Mouse (Mus musculus): ENCODE results near the gene Ppp6r1. TPM values are rescaled to one million over a fixed set of nuclear protein-coding genes. Genes with fewer than 3 reads are reported as not detected.

The Ppp6r1 gene
- polyA plus RNA-seq, 1 experiment from 2014 or later = 12.4 TPM

- H3K27ac ChIP-seq = no peak overlapping the region
- H3K27me3 ChIP-seq = no peaks in the 10 kb centered on the region
- H3K4me2 ChIP-seq = no peak overlapping the region
- no peak overlapping the region for H3K4me3 ChIP-seq
- H3K9me3 ChIP-seq = no peaks in the 10 kb centered on the region
- peaks cover 78% of the 10 kb centered on the region for H3K36me3 ChIP-seq
- no peaks in the 10 kb centered on the region for H3K4me1 ChIP-seq (replicated peaks)
- ATAC-seq (ENCODE audit: low FRiP score) = no peak
- no peak overlapping the region for H3K9ac ChIP-seq
- WGBS = 94% methylated on average over 12 of the region's 12 CpGs
Measured at GRCm38 (mm10) chr7:4674114-4674731, 15.4 kb upstream of the Ppp6r1 start.

DNA sequence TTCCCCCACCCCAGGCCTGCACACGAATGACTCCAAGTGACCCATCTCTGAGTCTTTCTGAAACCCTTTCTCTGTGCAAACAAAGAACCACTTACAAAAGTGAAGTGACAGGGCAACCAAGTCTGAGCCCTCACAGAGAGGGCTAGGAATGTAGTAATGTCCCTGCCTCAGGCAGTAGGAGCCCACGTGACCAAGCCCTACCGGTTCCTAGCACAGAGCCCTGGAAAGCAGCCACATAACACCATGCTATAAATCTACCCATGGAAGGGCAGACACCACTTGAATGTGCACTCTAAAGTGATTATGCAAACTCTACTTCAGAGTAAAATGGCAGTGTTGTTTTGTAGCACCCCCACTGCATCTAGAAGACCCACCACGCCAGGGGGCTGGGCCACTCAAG is 13.1 kb upstream of the Ppp6r1 start:
- peaks cover 83% of the 10 kb centered on the region for H3K36me3 ChIP-seq
- 68% methylated on average over 4 of the region's 4 CpGs for WGBS
- ATAC-seq (ENCODE audit: low FRiP score) = peak; percentile 54; the same call in 1 of the 2 replicates
- no peak overlapping the region for H3K4me2 ChIP-seq
- H3K4me3 ChIP-seq = no peak overlapping the region
- H3K9ac ChIP-seq = no peak overlapping the region
- H3K4me1 ChIP-seq (replicated peaks) = no peaks in the 10 kb centered on the region
- no peaks in the 10 kb centered on the region for H3K9me3 ChIP-seq
- H3K27me3 ChIP-seq = no peaks in the 10 kb centered on the region
- no peak overlapping the region for H3K27ac ChIP-seq

DNA sequence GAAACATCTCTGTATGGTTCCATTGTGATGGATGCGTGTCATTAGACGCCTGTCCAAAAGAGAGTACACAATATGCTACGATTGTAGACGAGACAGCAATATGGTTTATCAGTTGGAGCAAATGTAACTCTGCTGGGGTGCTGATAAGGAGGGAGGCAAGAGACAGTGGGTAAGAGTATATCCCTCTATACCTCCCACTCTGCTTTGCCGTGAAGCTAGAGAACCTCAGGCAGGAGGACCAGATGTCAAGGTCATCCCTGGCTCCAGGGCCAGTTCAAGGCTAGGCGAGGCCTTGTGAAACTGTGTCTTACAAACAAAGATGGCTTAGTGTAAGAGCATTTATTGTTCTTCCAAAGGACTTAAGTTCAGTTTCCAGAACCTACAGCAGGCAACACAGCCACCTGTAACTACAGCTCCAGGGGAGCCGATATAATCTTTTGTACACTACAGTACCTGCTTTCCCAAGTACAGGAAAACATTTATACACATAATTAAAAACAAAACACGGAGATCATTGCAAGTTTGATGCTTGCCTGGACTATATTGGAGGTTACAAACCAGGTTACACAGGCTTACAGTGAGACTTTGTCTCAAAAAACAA is 11.9 kb upstream of the Ppp6r1 start:
- no peak overlapping the region for H3K9ac ChIP-seq
- H3K9me3 ChIP-seq = no peaks in the 10 kb centered on the region
- ATAC-seq (ENCODE audit: low FRiP score) = no peak
- H3K27ac ChIP-seq = no peak overlapping the region
- WGBS = 89% methylated on average over 8 of the region's 8 CpGs
- H3K36me3 ChIP-seq = peaks cover 88% of the 10 kb centered on the region
- no peaks in the 10 kb centered on the region for H3K4me1 ChIP-seq (replicated peaks)
- H3K27me3 ChIP-seq = no peaks in the 10 kb centered on the region
- H3K4me3 ChIP-seq = no peak overlapping the region
- H3K4me2 ChIP-seq = no peak overlapping the region

DNA sequence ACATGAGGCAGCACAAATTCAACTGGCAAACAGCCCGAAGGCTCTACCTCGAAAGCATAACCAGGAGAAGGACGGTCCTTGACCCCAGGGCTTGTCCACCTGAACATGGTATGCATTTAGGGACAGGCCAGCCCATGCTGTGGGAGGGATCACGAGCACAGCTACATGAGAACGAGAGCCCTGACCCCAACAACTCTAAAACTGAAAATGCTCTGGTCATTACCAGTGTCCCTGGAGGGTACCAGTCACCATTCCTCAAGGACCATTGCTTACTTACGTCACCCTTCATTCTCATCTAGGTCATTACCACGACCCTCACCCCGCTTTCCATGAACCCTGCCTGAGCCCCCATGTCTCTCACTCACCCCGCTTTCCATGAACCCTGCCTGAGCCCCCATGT is 10.3 kb upstream of the Ppp6r1 start:
- Histone ChIP-seq H3K4me1 (replicated peaks) (no peaks in the 10 kb centered on the region), H3K27ac (no peak overlapping the region), H3K4me3 (no peak overlapping the region), H3K27me3 (no peaks in the 10 kb centered on the region), H3K9ac (no peak overlapping the region), H3K9me3 (no peaks in the 10 kb centered on the region), H3K4me2 (no peak overlapping the region), H3K36me3 (peaks cover 88% of the 10 kb centered on the region)
- no peak for ATAC-seq (ENCODE audit: low FRiP score)
- 95% methylated on average over 9 of the region's 9 CpGs for WGBS

DNA sequence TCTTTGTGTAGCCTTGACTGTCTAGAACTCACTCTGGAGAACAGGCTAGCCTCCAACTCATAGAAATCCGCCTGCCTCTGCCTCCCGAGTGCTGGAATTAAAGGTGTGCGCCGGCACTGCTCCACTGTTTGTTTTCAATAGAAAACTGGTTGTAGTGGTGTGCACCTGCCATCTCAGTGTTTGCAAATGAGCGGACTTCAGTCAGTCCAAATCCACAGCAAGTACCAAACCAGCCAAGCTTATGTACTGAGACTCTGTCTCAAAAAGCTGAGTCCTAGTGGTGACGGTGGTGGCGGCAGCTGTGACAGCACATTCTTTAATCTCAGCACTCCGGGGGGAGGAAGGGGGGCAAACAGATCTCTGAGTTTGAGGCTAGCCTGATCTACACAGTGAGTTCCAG is 9.7 kb upstream of the Ppp6r1 start:
- H3K36me3 ChIP-seq = peaks cover 87% of the 10 kb centered on the region
- WGBS = 92% methylated on average over 8 of the region's 8 CpGs
- ATAC-seq (ENCODE audit: low FRiP score) = no peak

DNA sequence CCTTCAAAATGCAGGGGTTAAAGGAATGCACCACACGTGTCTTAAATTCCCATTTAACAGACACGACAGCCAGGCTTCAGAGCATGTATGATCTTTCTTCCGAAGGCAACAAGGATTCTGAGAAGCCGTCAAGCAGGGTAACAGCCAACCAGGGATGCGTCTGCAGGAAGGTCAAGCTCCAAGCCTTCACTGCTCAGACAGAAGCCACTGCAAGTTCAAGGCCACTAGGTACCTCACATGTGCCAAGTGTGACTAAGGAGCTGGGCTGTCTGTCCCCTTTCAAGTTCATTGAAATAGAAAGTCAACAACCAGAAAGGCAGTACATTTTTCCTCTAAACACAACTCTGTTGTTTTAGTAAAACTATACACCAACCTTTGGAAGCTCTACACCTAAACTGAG is 8.1 kb upstream of the Ppp6r1 start:
- H3K9me3 ChIP-seq = no peaks in the 10 kb centered on the region
- no peak for ATAC-seq (ENCODE audit: low FRiP score)
- no peak overlapping the region for H3K4me2 ChIP-seq
- H3K4me3 ChIP-seq = no peak overlapping the region
- peaks cover 88% of the 10 kb centered on the region for H3K36me3 ChIP-seq
- H3K9ac ChIP-seq = no peak overlapping the region
- no peak overlapping the region for H3K27ac ChIP-seq
- WGBS = 94% methylated on average over 5 of the region's 5 CpGs
- no peaks in the 10 kb centered on the region for H3K4me1 ChIP-seq (replicated peaks)
- no peaks in the 10 kb centered on the region for H3K27me3 ChIP-seq

More for the DNA sequence above, 9.7 kb upstream of the Ppp6r1 start:
- Histone ChIP-seq H3K9ac (no peak overlapping the region), H3K27me3 (no peaks in the 10 kb centered on the region), H3K9me3 (no peaks in the 10 kb centered on the region), H3K4me3 (no peak overlapping the region), H3K27ac (no peak overlapping the region), H3K4me2 (no peak overlapping the region), H3K4me1 (replicated peaks) (no peaks in the 10 kb centered on the region)

DNA sequence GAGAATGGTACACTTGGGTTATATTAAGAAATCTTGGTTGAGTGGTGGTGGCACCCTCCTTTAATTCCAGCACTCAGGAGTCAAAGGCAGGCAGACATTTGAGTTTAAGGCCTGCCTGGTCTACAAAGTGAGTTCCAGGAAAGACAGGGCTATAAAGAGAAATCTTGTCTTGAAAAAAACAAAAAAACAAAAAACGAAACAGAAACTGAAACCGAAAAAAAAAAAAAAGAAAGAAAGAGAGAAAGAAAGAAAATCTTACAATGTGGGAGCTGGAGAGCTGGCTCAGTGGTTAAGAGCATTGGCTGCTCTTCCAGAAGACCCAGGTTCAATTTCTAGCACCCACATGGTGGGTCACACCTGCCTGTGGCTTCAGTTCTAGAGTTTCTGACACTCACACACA is 4.9 kb upstream of the Ppp6r1 start:
- peaks cover 63% of the 10 kb centered on the region for H3K36me3 ChIP-seq
- 100% methylated on average over 2 of the region's 2 CpGs for WGBS
- no peak for ATAC-seq (ENCODE audit: low FRiP score)

GRCm38 (mm10) chr7:4663179-4663578 is 4.4 kb upstream of the Ppp6r1 start:
- Histone ChIP-seq H3K27me3 (no peaks in the 10 kb centered on the region), H3K4me3 (no peak overlapping the region), H3K4me1 (replicated peaks) (peaks cover 12% of the 10 kb centered on the region), H3K4me2 (no peak overlapping the region), H3K27ac (no peak overlapping the region), H3K9ac (no peak overlapping the region), H3K9me3 (no peaks in the 10 kb centered on the region), H3K36me3 (peaks cover 58% of the 10 kb centered on the region)
- WGBS = 76% methylated on average over 8 of the region's 8 CpGs
- no peak for ATAC-seq (ENCODE audit: low FRiP score)

More for the DNA sequence above, 4.9 kb upstream of the Ppp6r1 start:
- Histone ChIP-seq H3K9ac (no peak overlapping the region), H3K9me3 (no peaks in the 10 kb centered on the region), H3K4me3 (no peak overlapping the region), H3K4me2 (no peak overlapping the region), H3K4me1 (replicated peaks) (peaks cover 12% of the 10 kb centered on the region), H3K27me3 (no peaks in the 10 kb centered on the region), H3K27ac (no peak overlapping the region)

DNA sequence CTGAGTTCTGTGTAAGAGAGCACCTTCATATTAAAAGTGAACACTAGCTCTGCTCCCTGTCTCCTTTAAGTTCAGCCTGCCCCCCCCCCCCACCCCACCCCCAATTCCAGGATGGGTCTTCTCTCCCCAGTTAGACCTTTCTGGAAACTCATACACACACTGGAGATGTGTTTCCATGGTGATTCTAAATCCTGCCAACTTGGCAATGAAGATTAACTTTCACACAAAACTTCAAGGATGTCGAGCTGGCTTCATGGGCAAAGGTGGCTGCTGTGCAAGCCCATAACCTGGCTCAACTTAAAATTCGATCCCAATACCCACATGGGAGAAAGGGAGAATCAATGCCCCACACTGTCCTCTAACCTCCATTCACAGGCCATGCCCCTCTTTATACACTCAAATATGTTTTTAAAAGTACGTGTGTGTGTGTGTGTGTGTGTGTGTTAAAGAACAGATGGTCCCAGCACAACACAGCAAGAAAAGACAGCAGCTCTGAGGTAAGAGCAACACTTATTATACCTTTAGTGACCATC is 1.2 kb upstream of the Ppp6r1 start:
- no peaks in the 10 kb centered on the region for H3K9me3 ChIP-seq
- peak overlapping the region; percentile 94 for H3K4me2 ChIP-seq
- peaks cover 44% of the 10 kb centered on the region for H3K4me1 ChIP-seq (replicated peaks)
- H3K36me3 ChIP-seq = peaks cover 28% of the 10 kb centered on the region
- peak overlapping the region; percentile 95 for H3K9ac ChIP-seq
- ATAC-seq (ENCODE audit: low FRiP score) = no peak
- H3K4me3 ChIP-seq = peak overlapping the region; percentile 90
- H3K27ac ChIP-seq = peak overlapping the region; percentile 90
- no peaks in the 10 kb centered on the region for H3K27me3 ChIP-seq
- 55% methylated on average over 3 of the region's 3 CpGs for WGBS

GRCm38 (mm10) chr7:4658128-4658907 is 501 bp downstream of the Ppp6r1 start:
- peak; percentile 77 for ATAC-seq (ENCODE audit: low FRiP score)
- H3K4me3 ChIP-seq = peak overlapping the region; percentile 90
- no peaks in the 10 kb centered on the region for H3K27me3 ChIP-seq
- H3K4me1 ChIP-seq (replicated peaks) = peaks cover 55% of the 10 kb centered on the region
- H3K27ac ChIP-seq = peak overlapping the region; percentile 90
- under 1% methylated on average over 72 of the region's 78 CpGs for WGBS
- peak overlapping the region; percentile 95 for H3K9ac ChIP-seq
- H3K4me2 ChIP-seq = peak overlapping the region; percentile 94
- H3K36me3 ChIP-seq = peaks cover 16% of the 10 kb centered on the region
- no peaks in the 10 kb centered on the region for H3K9me3 ChIP-seq

DNA sequence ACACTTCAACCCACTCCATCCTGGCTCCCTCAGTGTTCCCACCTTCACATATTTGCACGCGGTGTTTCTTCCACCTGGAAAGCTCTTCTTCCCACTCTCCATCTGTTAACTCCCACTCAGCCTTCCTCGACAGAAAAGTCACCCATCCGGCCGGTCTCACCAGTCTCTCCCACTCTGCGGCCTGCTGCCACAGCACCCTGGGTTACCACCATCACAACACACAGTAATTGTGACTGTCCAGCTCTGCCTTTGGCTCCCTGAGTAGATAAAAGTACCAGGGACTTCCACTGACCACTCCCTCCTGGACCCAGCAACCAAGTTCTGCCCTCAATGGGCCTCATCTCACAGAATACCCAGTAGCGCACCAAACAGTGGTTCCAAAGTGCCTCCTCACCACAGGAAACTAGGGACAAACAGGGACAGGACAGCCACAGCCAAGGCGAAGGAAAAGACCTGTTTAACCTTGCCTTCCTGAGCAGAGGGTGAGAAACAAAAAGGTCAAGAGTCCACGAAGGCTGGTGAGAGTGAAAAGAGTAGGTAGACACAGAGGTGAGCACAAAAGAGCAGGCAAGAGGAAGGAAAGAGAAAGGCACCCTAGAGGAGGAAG is 1.2 kb downstream of the Ppp6r1 start:
- peak overlapping the region; percentile 90 for H3K27ac ChIP-seq
- peaks cover 18% of the 10 kb centered on the region for H3K36me3 ChIP-seq
- peaks cover 60% of the 10 kb centered on the region for H3K4me1 ChIP-seq (replicated peaks)
- H3K4me2 ChIP-seq = peak overlapping the region; percentile 94
- no peak for ATAC-seq (ENCODE audit: low FRiP score)
- H3K27me3 ChIP-seq = no peaks in the 10 kb centered on the region
- 55% methylated on average over 9 of the region's 9 CpGs for WGBS
- peak overlapping the region; percentile 95 for H3K9ac ChIP-seq
- no peaks in the 10 kb centered on the region for H3K9me3 ChIP-seq
- peak overlapping the region; percentile 90 for H3K4me3 ChIP-seq

DNA sequence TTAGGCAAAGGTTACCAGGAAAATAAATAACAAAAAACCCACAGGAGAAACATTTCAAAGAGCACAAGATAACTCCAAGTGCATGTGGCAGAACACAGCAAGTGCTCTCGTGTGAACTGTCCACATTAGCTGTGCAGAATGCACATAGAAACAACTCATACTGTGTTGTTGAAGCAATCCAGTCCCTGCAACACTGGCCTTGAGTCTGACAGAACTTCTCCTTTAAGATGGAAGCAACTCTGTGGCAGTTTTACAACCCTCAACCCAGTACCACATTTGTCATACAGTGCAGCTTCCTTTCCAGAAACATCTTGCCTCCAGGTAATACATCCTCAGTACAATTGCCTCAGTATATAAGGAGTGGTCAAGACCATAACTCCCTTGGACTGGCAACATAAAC is 2.0 kb downstream of the Ppp6r1 start:
- peak overlapping the region; percentile 90 for H3K4me3 ChIP-seq
- peak overlapping the region; percentile 94 for H3K4me2 ChIP-seq
- H3K9me3 ChIP-seq = no peaks in the 10 kb centered on the region
- no peak overlapping the region for H3K27ac ChIP-seq
- H3K36me3 ChIP-seq = peaks cover 15% of the 10 kb centered on the region
- H3K27me3 ChIP-seq = no peaks in the 10 kb centered on the region
- peaks cover 66% of the 10 kb centered on the region for H3K4me1 ChIP-seq (replicated peaks)
- WGBS = 82% methylated on average over 1 of the region's 1 CpGs
- ATAC-seq (ENCODE audit: low FRiP score) = no peak
- H3K9ac ChIP-seq = peak overlapping the region; percentile 95
